Mouse (Mus musculus) urinary bladder, postnatal 10 days (tissue): ENCODE results near the gene Paqr7.

Experiments
- DNase-seq: peaks from one replicate; pipeline ENCODE4 v3.0.0; 2022; ENCODE audit warnings: low spot score

Paqr7 gene

DNA sequence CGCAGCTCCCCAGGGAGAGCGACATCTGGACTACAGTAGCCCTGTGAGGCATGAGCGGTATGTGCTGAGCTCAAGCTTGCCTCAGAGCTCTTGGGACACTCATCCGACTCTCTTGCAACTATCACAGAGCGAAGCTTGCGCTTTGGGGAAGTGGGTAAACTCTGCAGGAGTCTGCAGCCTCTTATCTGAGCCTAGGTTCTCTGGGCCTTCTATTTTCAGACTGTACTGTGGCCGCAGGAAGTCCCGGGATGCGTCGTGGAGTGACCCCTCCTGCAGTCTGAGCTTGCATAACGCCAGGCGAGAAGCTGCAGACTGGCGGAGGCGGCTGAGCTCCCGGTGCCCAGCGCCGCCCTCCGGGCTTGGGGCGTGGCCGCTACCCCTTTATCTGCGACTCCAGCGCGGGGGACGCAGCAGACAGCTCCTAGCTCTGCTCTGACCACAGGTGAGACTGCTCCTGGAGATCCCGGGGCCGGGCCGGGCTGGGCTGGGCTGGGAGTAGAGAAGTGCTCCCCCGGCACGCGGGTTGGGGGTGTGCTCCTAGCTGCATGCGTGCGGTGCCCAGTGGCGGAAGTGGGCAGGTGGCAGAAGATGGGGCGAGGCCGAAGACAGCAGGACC is at the start of gene Paqr7:
Gene Paqr7, plus strand, starts transcription at position 103 of the 616 bp plus-strand sequence.
- DNase-seq = no peak

DNA sequence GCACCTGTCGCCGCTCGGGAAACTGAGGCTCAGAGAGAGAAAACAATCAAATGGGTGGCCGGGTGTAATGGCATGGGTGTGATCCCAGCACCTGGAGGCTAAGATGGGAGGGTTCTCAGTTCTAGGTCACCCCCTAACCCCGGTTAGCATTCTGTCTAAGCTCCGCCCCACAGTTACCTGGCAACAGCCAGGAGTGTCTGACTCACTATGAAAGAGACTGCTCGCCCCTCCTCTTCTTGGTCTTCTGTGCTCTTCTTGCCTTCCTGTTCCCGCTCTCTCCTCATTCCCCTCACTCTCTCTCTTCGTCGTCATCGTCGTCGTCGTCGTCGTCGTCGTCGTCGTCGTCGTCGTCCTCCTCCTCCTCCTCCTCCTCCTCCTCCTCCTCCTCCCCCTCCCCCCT is 48.5 kb upstream of the Paqr7 start:
- no peak for DNase-seq

- DNase-seq = no peak
These were observed 46.7 kb upstream of the Paqr7 start for GRCm38 (mm10) chr4:134449595-134450391.

GRCm38 (mm10) chr4:134450392-134451195 is 45.9 kb upstream of the Paqr7 start:
- DNase-seq = no peak

- no peak for DNase-seq
These were observed 45.0 kb upstream of the Paqr7 start for GRCm38 (mm10) chr4:134451484-134451883.

- no peak for DNase-seq
These were observed 42.7 kb upstream of the Paqr7 start for GRCm38 (mm10) chr4:134453619-134454400.

DNA sequence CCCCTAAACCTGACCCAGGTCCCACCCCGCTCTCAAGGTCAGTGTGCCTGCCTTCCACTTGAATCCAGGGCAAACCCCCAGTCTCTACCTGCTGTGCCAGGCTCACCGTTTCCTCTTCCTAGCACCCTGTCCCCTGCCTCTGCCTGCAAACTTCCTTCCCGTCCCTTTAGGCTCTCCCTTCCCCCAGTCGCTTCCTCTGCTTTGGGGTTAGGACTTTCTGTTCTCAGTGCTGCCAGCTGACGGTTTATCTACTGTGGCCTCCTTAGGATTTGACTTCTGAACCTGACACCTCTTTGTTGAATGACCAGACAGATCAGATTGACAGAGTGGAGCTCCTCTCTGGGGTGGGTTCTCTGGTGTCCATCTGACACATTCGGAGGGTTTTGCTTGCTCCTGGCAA is 41.2 kb upstream of the Paqr7 start:
- no peak for DNase-seq

DNA sequence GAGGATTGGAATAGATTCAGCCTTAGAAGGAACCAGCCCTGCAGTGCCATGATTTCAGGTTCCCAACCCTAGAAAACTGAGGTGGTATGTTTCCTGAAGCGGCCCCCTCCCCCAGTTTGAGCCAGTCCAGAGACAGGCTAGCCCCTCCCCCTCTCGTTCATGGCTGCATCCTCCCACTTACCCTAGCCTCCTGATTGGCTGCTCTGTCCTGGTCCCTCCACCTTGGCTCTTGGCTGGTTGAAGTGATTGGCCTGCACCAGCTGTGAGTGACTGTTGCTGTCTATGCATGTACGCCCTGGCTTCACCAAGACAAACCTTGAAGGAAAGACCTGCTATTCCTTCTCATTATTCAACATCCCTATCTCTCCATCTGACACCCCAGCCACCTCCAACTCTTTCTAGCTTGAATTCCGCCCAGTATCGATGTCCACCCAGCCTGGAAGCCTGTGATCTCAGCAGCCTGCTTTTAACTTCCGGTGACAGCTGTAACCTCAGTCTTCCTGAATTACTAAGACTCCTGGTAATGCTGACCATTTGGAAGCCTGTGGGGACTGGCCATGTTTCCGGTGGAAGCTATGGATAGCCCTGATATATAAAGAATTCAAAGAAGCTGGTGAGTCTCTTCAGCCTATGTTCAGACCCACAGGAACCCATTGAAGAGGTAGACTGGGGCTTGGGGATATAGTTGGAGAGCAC is 39.2 kb upstream of the Paqr7 start:
- DNase-seq = no peak

GRCm38 (mm10) chr4:134458856-134459255 is 37.6 kb upstream of the Paqr7 start:
- no peak for DNase-seq

GRCm38 (mm10) chr4:134460277-134460676 is 36.2 kb upstream of the Paqr7 start:
- no peak for DNase-seq

DNA sequence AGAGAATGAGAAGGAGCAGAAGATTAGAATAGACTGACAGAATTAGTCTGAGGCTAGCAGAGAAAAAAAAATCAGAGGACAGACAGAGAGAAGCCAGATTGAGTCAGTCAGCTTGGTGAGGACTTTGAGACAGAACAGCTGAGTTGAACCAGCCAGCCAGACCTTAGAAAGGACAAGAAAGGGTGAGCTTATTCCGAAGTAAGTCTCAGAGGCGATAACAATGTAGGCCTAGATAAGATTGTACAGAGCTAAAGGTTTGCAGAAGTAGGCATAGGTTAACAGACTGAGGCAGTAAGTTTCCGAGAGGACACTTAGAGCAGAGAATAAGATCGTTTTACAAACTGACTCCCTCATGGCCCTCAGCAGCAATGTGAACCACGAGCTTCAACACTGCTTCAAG is 35.2 kb upstream of the Paqr7 start:
- DNase-seq = no peak

DNA sequence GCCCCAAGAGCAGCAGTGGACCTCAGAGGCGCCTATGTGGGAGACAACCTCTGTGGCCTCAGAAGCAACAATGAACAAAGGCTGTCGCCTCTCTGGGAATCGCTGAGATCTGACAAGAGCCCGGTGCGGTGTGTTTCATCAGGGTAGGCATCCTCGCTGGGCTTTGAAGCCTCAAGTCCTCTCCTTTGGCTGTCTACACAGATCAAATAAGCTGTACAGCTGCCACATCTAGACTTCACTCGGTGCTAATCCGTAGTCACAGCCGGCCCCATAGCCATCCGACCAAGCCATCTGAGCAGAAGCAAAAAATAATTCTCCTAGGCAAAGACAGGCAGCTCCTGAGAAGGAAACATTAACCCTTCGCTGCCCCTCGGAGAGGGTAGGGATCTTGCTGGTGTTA is 30.7 kb upstream of the Paqr7 start:
- DNase-seq = no peak

GRCm38 (mm10) chr4:134466381-134467262 is 29.9 kb upstream of the Paqr7 start:
- no peak for DNase-seq

DNA sequence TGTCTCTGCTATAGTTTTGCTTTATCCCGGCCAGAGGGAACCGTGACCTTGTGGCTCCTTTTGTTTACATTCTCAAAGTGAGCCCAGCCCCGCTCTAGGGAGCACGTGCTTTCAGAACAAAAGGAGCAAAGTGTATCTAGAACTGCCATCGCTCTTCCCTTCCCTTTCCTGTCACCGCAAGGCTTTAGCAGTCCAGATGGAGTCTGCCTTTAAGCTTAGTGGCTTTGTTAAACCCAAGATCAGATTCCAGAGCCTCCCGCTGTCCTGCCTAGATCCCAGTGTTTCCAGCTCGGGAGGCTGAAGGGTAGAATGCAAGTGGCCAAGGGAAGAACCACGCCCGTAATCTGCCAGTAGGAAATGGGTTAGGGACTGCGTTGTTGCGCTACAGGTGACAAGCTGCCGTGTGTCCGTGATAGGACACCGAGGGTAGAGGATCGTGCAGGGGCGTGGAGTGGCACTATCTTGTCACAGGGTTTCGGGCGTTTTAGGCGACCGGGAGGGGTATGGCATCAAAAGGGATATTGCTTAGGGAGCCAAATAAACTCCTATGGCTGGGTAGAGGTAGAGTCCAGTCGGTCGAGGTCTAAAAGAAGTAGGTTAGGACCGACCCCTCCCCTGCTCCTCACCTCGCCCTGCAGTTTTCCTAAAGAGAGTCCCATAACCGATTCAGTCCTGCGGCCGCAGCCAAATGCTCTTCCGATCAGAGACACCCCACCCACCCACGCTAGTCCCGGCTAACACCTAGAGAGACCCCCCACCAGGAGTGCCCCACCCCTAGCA is 28.9 kb upstream of the Paqr7 start:
- no peak for DNase-seq

DNA sequence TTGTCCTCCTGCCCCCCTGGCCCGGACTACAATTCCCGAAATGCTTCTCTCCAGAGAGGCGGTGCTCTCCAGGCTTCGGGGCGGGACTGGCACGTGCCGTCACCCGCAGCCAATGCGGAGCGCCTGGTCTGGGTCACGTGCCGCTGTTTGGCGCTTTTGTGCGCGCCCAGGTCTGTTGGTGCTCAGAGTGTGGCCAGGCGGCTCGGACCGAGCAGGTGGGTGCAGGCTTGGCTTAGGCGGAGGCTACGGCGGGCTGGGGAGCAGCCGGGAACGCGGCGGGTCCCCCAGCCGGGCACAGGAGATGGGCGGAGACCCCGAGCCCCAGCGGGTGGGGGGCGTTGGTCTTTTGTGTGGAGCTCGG is 28.3 kb upstream of the Paqr7 start, which contains the start of gene Stmn1:
Gene Stmn1, plus strand, starts transcription at position 106 of the 361 bp plus-strand sequence.
- DNase-seq = peak; percentile 76

- peak; percentile 80 for DNase-seq
These were observed 27.8 kb upstream of the Paqr7 start for GRCm38 (mm10) chr4:134468578-134469266.

GRCm38 (mm10) chr4:134469341-134469796 is 27.1 kb upstream of the Paqr7 start:
- DNase-seq = no peak

GRCm38 (mm10) chr4:134469985-134470384 is 26.5 kb upstream of the Paqr7 start:
- no peak for DNase-seq

- no peak for DNase-seq
These were observed 25.0 kb upstream of the Paqr7 start for GRCm38 (mm10) chr4:134471469-134471868.
